Mouse (Mus musculus): ENCODE data around the gene Lama4. TPM values are rescaled to one million over a fixed set of nuclear protein-coding genes. Genes with fewer than 3 reads are reported as not detected.
A peak's percentile ranks its signal among the peaks of the same experiment; 100 is the strongest.

Gene Lama4
- polyA plus RNA-seq, 1 experiment from 2014 or later: 20.2 TPM

DNA sequence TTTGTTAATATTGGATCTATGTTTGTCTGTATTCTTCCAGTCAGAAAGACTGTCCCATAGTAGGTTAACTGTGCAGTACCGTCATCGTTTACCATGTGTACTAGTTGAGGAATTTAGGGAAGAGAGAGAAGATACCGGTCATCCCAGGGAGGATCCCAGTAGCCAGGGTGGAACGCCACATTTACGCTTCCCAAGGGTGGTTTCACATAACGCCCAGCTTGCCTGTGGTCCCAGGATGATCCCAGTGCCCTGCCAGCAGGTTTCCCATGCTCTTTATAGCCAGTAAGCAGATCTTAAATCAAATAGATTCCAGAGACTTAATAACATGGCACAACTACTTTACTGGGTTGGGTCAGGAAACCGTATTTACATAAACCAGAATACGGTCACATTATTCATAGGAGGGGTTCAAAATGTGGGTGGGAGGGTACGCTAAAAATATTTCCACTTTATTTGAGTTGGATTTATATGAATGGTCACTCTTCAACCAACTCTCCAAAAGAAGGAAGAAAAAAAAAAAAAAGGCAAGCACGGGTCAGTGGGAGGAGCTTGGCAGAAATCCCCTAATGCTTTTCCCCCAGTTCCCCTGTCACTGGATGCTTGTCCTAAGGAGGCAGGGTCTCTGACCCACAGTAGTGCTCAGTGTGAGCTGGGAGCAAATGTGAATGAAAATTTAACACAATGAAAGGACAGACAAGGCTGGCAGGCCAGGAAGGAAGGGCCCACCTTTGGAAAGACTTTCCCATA is 3.2 kb downstream of the Lama4 start:
- DNase-seq (ENCODE audit: low spot score) (no peak), ATAC-seq (ENCODE audit: low FRiP score) (no peak)
- H3K4me1 ChIP-seq (replicated peaks; ENCODE audit: control insufficient read depth, insufficient read depth, low read length): peaks cover 5% of the 10 kb centered on the region; the same call in 1 of the 2 replicates
- no peak overlapping the region for H3K4me3 ChIP-seq (ENCODE audit: low read depth, low read length)
- no peak overlapping the region for H3K27ac ChIP-seq (ENCODE audit: low read depth, low read length)
- H3K27me3 ChIP-seq (ENCODE audit: control insufficient read depth, insufficient read depth, low read length): no peaks in the 10 kb centered on the region
- H3K4me2 ChIP-seq (replicated peaks; ENCODE audit: low read depth, low read length): 0 out of 2 replicates have a peak overlapping the region, but pooled peaks have one; percentile 7
- WGBS: 78% methylated on average over 10 of the region's 10 CpGs
- H3K36me3 ChIP-seq (ENCODE audit: control insufficient read depth, insufficient read depth, low read length): no peaks in the 10 kb centered on the region
- no peak overlapping the region for H3K9ac ChIP-seq (ENCODE audit: low read depth, low read length)
- H3K9me3 ChIP-seq (ENCODE audit: control insufficient read depth, low read length): no peaks in the 10 kb centered on the region

DNA sequence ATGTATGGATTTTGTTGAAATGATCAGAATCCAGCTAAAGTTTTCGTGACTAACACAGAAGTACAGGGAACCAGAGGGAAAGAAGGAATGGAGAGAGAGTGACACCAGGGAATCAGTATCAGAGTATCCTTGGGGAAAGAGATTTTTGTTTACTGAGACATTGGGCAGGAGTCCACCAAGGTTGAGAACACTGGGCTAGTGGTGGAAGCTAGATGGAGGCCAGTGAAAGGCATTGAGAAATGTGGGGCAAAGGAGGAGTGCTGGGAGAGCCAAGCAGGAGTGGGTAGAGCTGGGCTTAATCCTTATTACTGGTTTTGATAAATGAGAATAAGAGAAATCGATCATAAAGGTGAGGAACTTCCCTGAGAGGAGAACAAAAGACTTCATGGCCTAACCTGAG is 4.2 kb downstream of the Lama4 start:
- Histone ChIP-seq H3K4me2 (replicated peaks; ENCODE audit: low read depth, low read length) (no peak overlapping the region), H3K36me3 (ENCODE audit: control insufficient read depth, insufficient read depth, low read length) (no peaks in the 10 kb centered on the region), H3K27ac (ENCODE audit: low read depth, low read length) (no peak overlapping the region), H3K4me1 (replicated peaks; ENCODE audit: control insufficient read depth, insufficient read depth, low read length) (peaks cover 5% of the 10 kb centered on the region; the same call in 1 of the 2 replicates), H3K4me3 (ENCODE audit: low read depth, low read length) (no peak overlapping the region), H3K27me3 (ENCODE audit: control insufficient read depth, insufficient read depth, low read length) (no peaks in the 10 kb centered on the region), H3K9me3 (ENCODE audit: control insufficient read depth, low read length) (no peaks in the 10 kb centered on the region), H3K9ac (ENCODE audit: low read depth, low read length) (no peak overlapping the region)
- DNase-seq (ENCODE audit: low spot score): no peak
- WGBS: 90% methylated on average over 2 of the region's 2 CpGs
- no peak for ATAC-seq (ENCODE audit: low FRiP score)

DNA sequence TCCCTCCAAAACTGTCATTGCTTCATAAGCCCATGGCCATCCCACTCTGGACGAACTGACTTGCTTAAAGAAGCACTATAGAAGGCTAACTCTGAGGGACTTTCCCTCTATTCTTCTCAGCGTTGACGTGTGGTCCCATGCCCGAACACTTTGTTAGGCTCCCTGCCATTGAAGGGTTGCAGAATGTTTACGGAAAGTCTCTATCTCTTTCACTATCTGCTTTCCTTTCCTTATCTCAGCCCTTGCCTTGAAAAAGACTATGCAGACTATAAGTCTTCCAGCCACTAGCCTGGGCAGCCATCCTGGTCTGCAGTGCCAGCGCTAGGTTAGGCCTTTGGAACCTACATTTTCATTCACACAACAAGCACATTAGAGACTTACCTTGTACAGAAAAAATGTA is 4.7 kb downstream of the Lama4 start:
- no peaks in the 10 kb centered on the region for H3K27me3 ChIP-seq (ENCODE audit: control insufficient read depth, insufficient read depth, low read length)
- DNase-seq (ENCODE audit: low spot score): no peak
- ATAC-seq (ENCODE audit: low FRiP score): no peak
- peaks cover 5% of the 10 kb centered on the region; the same call in 1 of the 2 replicates for H3K4me1 ChIP-seq (replicated peaks; ENCODE audit: control insufficient read depth, insufficient read depth, low read length)
- 90% methylated on average over 6 of the region's 6 CpGs for WGBS
- H3K36me3 ChIP-seq (ENCODE audit: control insufficient read depth, insufficient read depth, low read length): no peaks in the 10 kb centered on the region
- H3K9ac ChIP-seq (ENCODE audit: low read depth, low read length): no peak overlapping the region
- H3K4me3 ChIP-seq (ENCODE audit: low read depth, low read length): no peak overlapping the region
- no peaks in the 10 kb centered on the region for H3K9me3 ChIP-seq (ENCODE audit: control insufficient read depth, low read length)
- H3K4me2 ChIP-seq (replicated peaks; ENCODE audit: low read depth, low read length): no peak overlapping the region
- H3K27ac ChIP-seq (ENCODE audit: low read depth, low read length): no peak overlapping the region

GRCm38 (mm10) chr10:38972221-38972946 is 7.1 kb downstream of the Lama4 start:
- no peak overlapping the region for H3K4me2 ChIP-seq (replicated peaks; ENCODE audit: low read depth, low read length)
- no peak overlapping the region for H3K4me3 ChIP-seq (ENCODE audit: low read depth, low read length)
- H3K27me3 ChIP-seq (ENCODE audit: control insufficient read depth, insufficient read depth, low read length): no peaks in the 10 kb centered on the region
- H3K4me1 ChIP-seq (replicated peaks; ENCODE audit: control insufficient read depth, insufficient read depth, low read length): no peaks in the 10 kb centered on the region
- 62% methylated on average over 7 of the region's 7 CpGs for WGBS
- H3K27ac ChIP-seq (ENCODE audit: low read depth, low read length): no peak overlapping the region
- DNase-seq (ENCODE audit: low spot score) (no peak), ATAC-seq (ENCODE audit: low FRiP score) (no peak)
- no peaks in the 10 kb centered on the region for H3K36me3 ChIP-seq (ENCODE audit: control insufficient read depth, insufficient read depth, low read length)
- H3K9ac ChIP-seq (ENCODE audit: low read depth, low read length): no peak overlapping the region
- no peaks in the 10 kb centered on the region for H3K9me3 ChIP-seq (ENCODE audit: control insufficient read depth, low read length)

DNA sequence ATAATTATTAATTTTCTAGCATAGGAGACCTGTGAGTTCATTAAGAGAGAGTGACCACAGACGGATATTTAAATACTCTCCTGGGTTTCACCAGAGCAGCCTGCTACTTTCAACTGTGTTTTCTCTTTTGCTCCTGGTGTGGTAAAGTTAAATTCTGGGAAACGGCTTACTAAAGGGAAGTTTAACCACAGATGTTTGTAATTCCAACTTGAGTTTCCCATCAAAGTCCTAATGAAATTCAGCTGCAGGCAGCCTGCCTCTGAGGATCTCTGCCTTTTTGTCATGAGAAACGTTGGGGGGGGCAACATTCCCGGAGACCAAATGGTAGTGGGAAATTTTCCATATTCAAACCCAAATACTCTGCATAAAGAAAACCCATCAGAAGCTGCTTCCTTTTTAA is 7.7 kb downstream of the Lama4 start:
- ATAC-seq (ENCODE audit: low FRiP score) (no peak), DNase-seq (ENCODE audit: low spot score) (peak; percentile 38)
- H3K9me3 ChIP-seq (ENCODE audit: control insufficient read depth, low read length): no peaks in the 10 kb centered on the region
- 47% methylated on average over 4 of the region's 4 CpGs for WGBS
- H3K4me1 ChIP-seq (replicated peaks; ENCODE audit: control insufficient read depth, insufficient read depth, low read length): no peaks in the 10 kb centered on the region
- no peak overlapping the region for H3K4me3 ChIP-seq (ENCODE audit: low read depth, low read length)
- H3K9ac ChIP-seq (ENCODE audit: low read depth, low read length): no peak overlapping the region
- H3K27ac ChIP-seq (ENCODE audit: low read depth, low read length): no peak overlapping the region
- H3K27me3 ChIP-seq (ENCODE audit: control insufficient read depth, insufficient read depth, low read length): no peaks in the 10 kb centered on the region
- no peak overlapping the region for H3K4me2 ChIP-seq (replicated peaks; ENCODE audit: low read depth, low read length)
- H3K36me3 ChIP-seq (ENCODE audit: control insufficient read depth, insufficient read depth, low read length): no peaks in the 10 kb centered on the region

GRCm38 (mm10) chr10:38978195-38978594 is 12.9 kb downstream of the Lama4 start:
- ATAC-seq (ENCODE audit: low FRiP score) (no peak), DNase-seq (ENCODE audit: low spot score) (no peak)
- Histone ChIP-seq H3K9me3 (ENCODE audit: control insufficient read depth, low read length) (no peaks in the 10 kb centered on the region), H3K4me3 (ENCODE audit: low read depth, low read length) (no peak overlapping the region), H3K36me3 (ENCODE audit: control insufficient read depth, insufficient read depth, low read length) (no peaks in the 10 kb centered on the region), H3K4me1 (replicated peaks; ENCODE audit: control insufficient read depth, insufficient read depth, low read length) (no peaks in the 10 kb centered on the region), H3K4me2 (replicated peaks; ENCODE audit: low read depth, low read length) (no peak overlapping the region), H3K9ac (ENCODE audit: low read depth, low read length) (no peak overlapping the region), H3K27me3 (ENCODE audit: control insufficient read depth, insufficient read depth, low read length) (no peaks in the 10 kb centered on the region), H3K27ac (ENCODE audit: low read depth, low read length) (no peak overlapping the region)
- 90% methylated on average over 1 of the region's 1 CpGs for WGBS

DNA sequence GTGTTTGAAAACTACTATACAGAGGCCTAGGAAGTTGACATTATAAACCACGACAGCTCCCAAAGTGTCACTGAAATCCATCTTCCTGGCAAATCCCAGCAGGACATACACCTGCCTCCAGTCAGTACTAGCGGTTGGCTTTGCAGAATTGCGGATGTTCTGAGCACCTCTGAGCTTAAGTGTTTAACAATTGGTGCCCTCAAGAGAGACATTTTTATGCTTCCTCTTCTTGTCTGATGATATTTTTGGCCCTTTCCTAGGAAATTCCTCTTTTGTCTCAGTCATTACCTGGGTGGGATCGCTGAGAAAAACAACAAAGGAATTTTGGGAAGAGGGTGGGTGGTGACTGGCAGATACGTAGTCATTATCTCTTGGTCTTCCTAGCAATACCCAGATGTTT is 14.4 kb downstream of the Lama4 start:
- Histone ChIP-seq H3K4me3 (ENCODE audit: low read depth, low read length) (no peak overlapping the region), H3K36me3 (ENCODE audit: control insufficient read depth, insufficient read depth, low read length) (no peaks in the 10 kb centered on the region), H3K9ac (ENCODE audit: low read depth, low read length) (no peak overlapping the region), H3K9me3 (ENCODE audit: control insufficient read depth, low read length) (no peaks in the 10 kb centered on the region), H3K27me3 (ENCODE audit: control insufficient read depth, insufficient read depth, low read length) (no peaks in the 10 kb centered on the region), H3K4me1 (replicated peaks; ENCODE audit: control insufficient read depth, insufficient read depth, low read length) (no peaks in the 10 kb centered on the region), H3K27ac (ENCODE audit: low read depth, low read length) (no peak overlapping the region), H3K4me2 (replicated peaks; ENCODE audit: low read depth, low read length) (no peak overlapping the region)
- no peak for ATAC-seq (ENCODE audit: low FRiP score)
- no peak for DNase-seq (ENCODE audit: low spot score)
- 80% methylated on average over 5 of the region's 5 CpGs for WGBS

DNA sequence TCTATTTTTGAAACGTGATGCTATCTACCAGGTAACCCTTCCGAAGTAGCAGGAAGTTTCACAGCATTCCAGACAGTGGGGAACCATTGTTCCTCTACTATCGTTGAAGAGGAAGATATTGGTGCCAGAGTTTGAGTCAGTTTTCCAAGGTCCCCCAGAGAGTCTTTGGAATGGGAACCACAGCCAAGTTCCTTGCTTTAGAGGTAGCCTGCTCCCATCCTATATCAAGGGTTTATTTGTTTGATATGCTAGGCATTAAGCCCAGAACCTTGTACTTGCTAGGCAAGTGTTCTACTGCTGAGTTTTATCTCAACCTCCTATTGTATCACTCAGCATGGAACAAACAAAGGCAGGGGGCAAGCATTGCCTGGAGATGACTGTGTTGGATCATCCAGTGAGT is 15.7 kb downstream of the Lama4 start:
- Histone ChIP-seq H3K4me3 (ENCODE audit: low read depth, low read length) (no peak overlapping the region), H3K9ac (ENCODE audit: low read depth, low read length) (no peak overlapping the region), H3K27ac (ENCODE audit: low read depth, low read length) (no peak overlapping the region), H3K27me3 (ENCODE audit: control insufficient read depth, insufficient read depth, low read length) (no peaks in the 10 kb centered on the region), H3K4me2 (replicated peaks; ENCODE audit: low read depth, low read length) (no peak overlapping the region), H3K36me3 (ENCODE audit: control insufficient read depth, insufficient read depth, low read length) (no peaks in the 10 kb centered on the region), H3K9me3 (ENCODE audit: control insufficient read depth, low read length) (no peaks in the 10 kb centered on the region), H3K4me1 (replicated peaks; ENCODE audit: control insufficient read depth, insufficient read depth, low read length) (no peaks in the 10 kb centered on the region)
- WGBS: 81% methylated on average over 3 of the region's 3 CpGs
- no peak for ATAC-seq (ENCODE audit: low FRiP score)
- no peak for DNase-seq (ENCODE audit: low spot score)
